Mouse (Mus musculus): ENCODE measurements around the gene Klk5.

- no peak for TF ChIP-seq CTCF (IDR thresholded peaks at IDR 0.05; ENCODE audit: borderline replicate concordance, control insufficient read depth, extremely low read depth, insufficient read depth, low read length, poor library complexity)
- no peak for TF ChIP-seq POLR2A (IDR thresholded peaks at IDR 0.05; ENCODE audit: control insufficient read depth, extremely low read depth, insufficient read depth, low read length, poor library complexity)
These were observed 14.1 kb upstream of the Klk5 start for GRCm38 (mm10) chr7:43827706-43828105.

Data from thymus, adult 2 months (tissue).